Mouse (Mus musculus) MEL (cell line): ENCODE data around the gene Ndufb7. TPM values are rescaled to one million over a fixed set of nuclear protein-coding genes. Genes with fewer than 3 reads are reported as not detected.

Source experiments
- DNase-seq: peaks from one replicate; pipeline ENCODE4 v3.0.0; 2011; ENCODE audit warnings: low read depth, low spot score
- H3K27ac ChIP-seq: 2 replicates; pipeline ENCODE4 v1.5.1; 2012; ENCODE audit warnings: low read depth, mild to moderate bottlenecking, control low read depth, low read length, moderate library complexity; ENCODE audit not compliant: control insufficient read depth
- H3K27me3 ChIP-seq, 2 experiments: fragments of 150-350 bp in 1 of 2; sonication (generic) in 1 of 2; 2 replicates each; pipeline ENCODE4 v1.6.1; 2012; ENCODE audit warnings: low read length in 2 of 2, mild to moderate bottlenecking in 2 of 2, improper control_type of control experiment in 1 of 2, moderate library complexity in 1 of 2; ENCODE audit not compliant: insufficient read depth in 2 of 2, control insufficient read depth in 1 of 2
- H3K36me3 ChIP-seq, 2 experiments: 2 replicates each; pipeline ENCODE4 v1.6.1; 2012 to 2014; ENCODE audit warnings: low read length in 2 of 2, improper control_type of control experiment in 1 of 2, inconsistent platforms in 1 of 2, mild to moderate bottlenecking in 1 of 2; ENCODE audit not compliant: insufficient read depth in 2 of 2, control insufficient read depth in 1 of 2
- H3K4me1 ChIP-seq, 2 experiments: fragments of 150-350 bp in 1 of 2; sonication (generic) in 1 of 2; 2 replicates each; pipeline ENCODE4 v1.6.1; 2012; ENCODE audit warnings: low read length in 2 of 2, improper control_type of control experiment in 1 of 2, mild to moderate bottlenecking in 1 of 2; ENCODE audit not compliant: insufficient read depth in 2 of 2, control insufficient read depth in 1 of 2
- H3K4me3 ChIP-seq, 2 experiments: fragments of 150-350 bp in 1 of 2; sonication (generic) in 1 of 2; 2 replicates each; pipeline ENCODE4 v1.5.1; 2012; ENCODE audit warnings: low read depth in 2 of 2, low read length in 2 of 2, mild to moderate bottlenecking in 2 of 2, moderate library complexity in 2 of 2, control low read depth in 1 of 2, improper control_type of control experiment in 1 of 2; ENCODE audit not compliant: control insufficient read depth in 1 of 2, insufficient read depth in 1 of 2
- H3K79me2 ChIP-seq: 2 replicates; pipeline ENCODE4 v1.6.1; 2012; ENCODE audit warnings: mild to moderate bottlenecking, low read length, moderate library complexity; ENCODE audit not compliant: control insufficient read depth, poor library complexity, insufficient read depth
- H3K9ac ChIP-seq: 2 replicates; pipeline ENCODE4 v1.6.1; 2012; ENCODE audit warnings: low read depth, mild to moderate bottlenecking, control low read depth, low read length, moderate library complexity; ENCODE audit not compliant: control insufficient read depth, poor library complexity, severe bottlenecking
- H3K9me3 ChIP-seq: fragments of 150-350 bp; sonication (generic); replicated peaks from 2 replicates; pipeline ENCODE4 v1.6.1; 2012; ENCODE audit warnings: mild to moderate bottlenecking, low read length, improper control_type of control experiment, moderate library complexity; ENCODE audit not compliant: insufficient read depth
- CHD1 ChIP-seq: IDR thresholded peaks from 2 replicates; pipeline ENCODE4 v1.6.1; 2012; ENCODE audit warnings: low read depth, mild to moderate bottlenecking, inconsistent platforms, low read length, improper control_type of control experiment
- GABPA ChIP-seq: IDR thresholded peaks from 2 replicates; pipeline ENCODE4 v1.6.1; 2012; ENCODE audit warnings: low read depth, mild to moderate bottlenecking, inconsistent platforms, low read length, improper control_type of control experiment, moderate library complexity
- JUND ChIP-seq: IDR thresholded peaks from 2 replicates; pipeline ENCODE4 v1.6.1; 2011; ENCODE audit warnings: low read depth, mild to moderate bottlenecking, improper control_type of control experiment, low read length
- KAT2A ChIP-seq: conservative IDR thresholded peaks from 2 replicates; pipeline ENCODE4 v1.6.1; 2012; ENCODE audit warnings: low read depth, low read length, improper control_type of control experiment, inconsistent platforms
- MAFK ChIP-seq: IDR thresholded peaks from 2 replicates; pipeline ENCODE4 v1.6.1; 2011; ENCODE audit warnings: low read depth, mild to moderate bottlenecking, low read length, improper control_type of control experiment, borderline replicate concordance
- MAX ChIP-seq: IDR thresholded peaks from 2 replicates; pipeline ENCODE4 v1.6.1; 2011; ENCODE audit warnings: low read length, improper control_type of control experiment
- MAZ ChIP-seq: IDR thresholded peaks from 2 replicates; pipeline ENCODE4 v1.6.1; 2012; ENCODE audit warnings: low read depth, mild to moderate bottlenecking, inconsistent platforms, low read length, improper control_type of control experiment
- MYC ChIP-seq: IDR thresholded peaks from 2 replicates; pipeline ENCODE4 v1.6.1; 2011; ENCODE audit warnings: low read depth, mild to moderate bottlenecking, low read length, improper control_type of control experiment, moderate library complexity
- POLR2AphosphoS2 ChIP-seq: IDR thresholded peaks from 2 replicates; pipeline ENCODE4 v1.6.1; 2011; ENCODE audit warnings: low read length, improper control_type of control experiment
- SIN3A ChIP-seq: IDR thresholded peaks from 2 replicates; pipeline ENCODE4 v1.6.1; 2012; ENCODE audit warnings: low read length, improper control_type of control experiment, inconsistent platforms
- SMC3 ChIP-seq: IDR thresholded peaks from 2 replicates; pipeline ENCODE4 v1.6.1; 2011; ENCODE audit warnings: low read depth, low read length, improper control_type of control experiment
- TAL1 ChIP-seq: IDR thresholded peaks from 2 replicates; pipeline ENCODE4 v1.6.1; 2012; ENCODE audit warnings: mild to moderate bottlenecking, inconsistent platforms, low read length, moderate library complexity, mixed read lengths
- polyA plus RNA-seq, 2 experiments: library from polyadenylated mRNA; stranded (reverse) in 1 of 2; unstranded in 1 of 2; fragments of >175 nt in 1 of 2; fragments of >200 nt in 1 of 2; gene quantifications; 2 replicates each; pipeline versions ENCODE4 v1.2.1 to v1.2.4; 2012; ENCODE audit warnings: low replicate concordance in 2 of 2, low read depth in 1 of 2; ENCODE audit not compliant: insufficient read length in 2 of 2, insufficient read depth in 1 of 2, missing spikeins in 1 of 2
- total RNA-seq: library from RNA; depleted of rRNA; stranded (reverse); fragments of 300-350 nt; gene quantifications from 2 replicates; pipeline ENCODE4 v1.2.3, GENCODE M21; 2012

Gene Ndufb7
- total and polyA plus RNA-seq, 3 experiments: 194 to 311 TPM; not detected in 1

GRCm38 (mm10) chr8:83573140-83573875 lies 6.8 kb downstream of the Ndufb7 start:
- H3K36me3 ChIP-seq: peaks cover 0 to 1% of the 10 kb centered on the region in 2 experiments; a peak in 1 of 4 replicates

DNA sequence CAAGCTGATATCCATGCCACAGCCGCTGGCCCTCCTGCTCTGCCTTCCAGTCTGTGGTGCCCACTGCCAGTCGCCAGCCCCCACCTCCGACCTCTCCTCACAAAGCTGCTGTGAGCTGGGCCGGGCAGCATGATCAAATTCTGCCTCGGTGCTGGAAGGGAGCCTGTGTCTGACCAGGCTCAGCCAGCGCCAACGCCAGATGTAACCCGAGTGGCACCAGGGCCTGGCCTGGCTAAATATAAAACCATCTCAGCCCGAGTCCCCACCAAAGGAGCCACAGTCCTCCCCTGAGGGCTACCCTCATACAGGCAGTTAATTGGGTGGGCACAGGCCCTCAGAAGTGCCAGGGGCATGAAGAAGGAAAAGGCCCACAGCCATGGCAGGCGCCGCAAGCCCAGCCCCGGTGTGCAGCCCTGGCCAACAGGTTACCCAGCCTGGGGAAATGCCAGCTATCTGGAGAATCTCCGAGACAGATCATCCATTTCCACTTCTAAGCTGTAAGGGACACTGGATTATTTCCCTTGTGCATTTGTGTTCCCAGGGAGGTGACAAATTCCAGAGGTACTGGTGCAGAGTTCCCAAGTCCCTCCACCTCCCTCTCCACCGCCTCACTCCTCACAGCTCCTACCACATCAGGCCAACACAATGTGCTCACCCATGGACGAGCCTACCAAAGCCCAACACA lies 8.3 kb downstream of the Ndufb7 start:
- no peak for DNase-seq
- no peak for TF ChIP-seq GABPA
- no peak for TF ChIP-seq JUND
- no peak for TF ChIP-seq MYC
- TF ChIP-seq MAZ: no peak
- no peak for TF ChIP-seq KAT2A
- TF ChIP-seq POLR2AphosphoS2: no peak
- TF ChIP-seq MAFK: no peak
- TF ChIP-seq, all 39 proteins: peak for 0
- no peaks in the 10 kb centered on the region for H3K4me1 ChIP-seq
- H3K79me2 ChIP-seq: no peaks in the 10 kb centered on the region; the same call in 1 of the 2 replicates
- peaks cover 0 to 1% of the 10 kb centered on the region in 2 experiments; a peak in 1 of 4 replicates for H3K36me3 ChIP-seq
- no peak overlapping the region for H3K4me3 ChIP-seq
- no peak overlapping the region for H3K9ac ChIP-seq
- no peak overlapping the region for H3K27ac ChIP-seq
- no peaks in the 10 kb centered on the region for H3K9me3 ChIP-seq
- no peaks in the 10 kb centered on the region for H3K27me3 ChIP-seq

More at GRCm38 (mm10) chr8:83573140-83573875, 6.8 kb downstream of the Ndufb7 start:
- H3K79me2 ChIP-seq: no peaks in the 10 kb centered on the region; the same call in none of the 2 replicates
- no peaks in the 10 kb centered on the region for H3K9me3 ChIP-seq
- no peak overlapping the region for H3K9ac ChIP-seq
- H3K27ac ChIP-seq: no peak overlapping the region
- no peak for DNase-seq
- no peak overlapping the region for H3K4me3 ChIP-seq
- H3K27me3 ChIP-seq: no peaks in the 10 kb centered on the region
- TF ChIP-seq MAFK (no peak), TAL1 (no peak), CHD1 (no peak), SMC3 (no peak), MAX (no peak), SIN3A (no peak), MYC (no peak), KAT2A (no peak)
- H3K4me1 ChIP-seq: no peaks in the 10 kb centered on the region
